Mouse (Mus musculus) brain, embryonic 14.5 days (tissue): ENCODE results near the gene Auts2.

Source experiments
- CTCF ChIP-seq: fragments of 200-500 bp; IDR thresholded peaks from 2 replicates; pipeline ENCODE4 v1.5.1; 2012; ENCODE audit warnings: inconsistent platforms, mild to moderate bottlenecking, moderate library complexity, borderline replicate concordance; ENCODE audit not compliant: insufficient read depth, insufficient read length; ENCODE audit errors: extremely low read depth
- POLR2A ChIP-seq: fragments of 200-500 bp; IDR thresholded peaks from 2 replicates; pipeline ENCODE4 v1.6.1; 2012; ENCODE audit warnings: mild to moderate bottlenecking, inconsistent platforms, borderline replicate concordance; ENCODE audit not compliant: poor library complexity, insufficient read depth, insufficient read length, severe bottlenecking; ENCODE audit errors: extremely low read depth

- TF ChIP-seq CTCF: no peak
- TF ChIP-seq POLR2A: no peak
Observed at GRCm38 (mm10) chr5:132341315-132341714, 201.8 kb downstream of the Auts2 start.
